Mouse (Mus musculus) small intestine, adult 2 months (tissue): ENCODE results near the gene Eps8l3. TPM values are rescaled to one million over a fixed set of nuclear protein-coding genes. Genes with fewer than 3 reads are reported as not detected.

Experiments
- H3K27ac ChIP-seq: fragments of 200-500 bp; 2 replicates; pipeline ENCODE4 v1.5.1; 2012; ENCODE audit warnings: low read depth, low read length, control low read depth, inconsistent platforms; ENCODE audit not compliant: insufficient read depth
- H3K27me3 ChIP-seq: fragments of 200-500 bp; 2 replicates; pipeline ENCODE4 v1.6.1; 2012; ENCODE audit warnings: mild to moderate bottlenecking, moderate library complexity, low read length, inconsistent platforms; ENCODE audit not compliant: control insufficient read depth, insufficient read depth
- H3K36me3 ChIP-seq: fragments of 200-500 bp; 2 replicates; pipeline ENCODE4 v1.6.1; 2012; ENCODE audit warnings: mild to moderate bottlenecking, low read length, control low read depth, inconsistent platforms; ENCODE audit not compliant: control insufficient read depth, insufficient read depth
- H3K4me1 ChIP-seq: fragments of 200-500 bp; 2 replicates; pipeline ENCODE4 v1.6.1; 2012; ENCODE audit warnings: low read length, inconsistent platforms, mixed read lengths; ENCODE audit not compliant: control insufficient read depth, insufficient read depth, insufficient read length
- H3K4me3 ChIP-seq: fragments of 200-500 bp; 2 replicates; pipeline ENCODE4 v1.5.1; 2012; ENCODE audit warnings: low read depth, mild to moderate bottlenecking, control low read depth, inconsistent platforms, low read length, moderate library complexity
- CTCF ChIP-seq: fragments of 200-500 bp; IDR thresholded peaks from 2 replicates; pipeline ENCODE4 v1.5.1; 2012; ENCODE audit warnings: low read depth, mild to moderate bottlenecking, control low read depth, inconsistent platforms, low read length, moderate library complexity, mixed read lengths; ENCODE audit not compliant: insufficient replicate concordance, insufficient read length; ENCODE audit errors: extremely low read depth
- POLR2A ChIP-seq: fragments of 200-500 bp; IDR thresholded peaks from 2 replicates; pipeline ENCODE4 v1.6.1; 2012; ENCODE audit warnings: low read depth, mild to moderate bottlenecking, control low read depth, inconsistent platforms, low read length, moderate library complexity
- WGBS: fragments of 180-500 bp; shearing (Covaris S2); methylation state at CpG from one replicate; pipeline ENCODE4 v1.1.7; 2018; 5-methylcytosine and 5-hydroxymethylcytosine counted together
- polyA plus RNA-seq: library from polyadenylated mRNA; depleted of rRNA; stranded (reverse); fragments of >200 nt; gene quantifications from 2 replicates; pipeline ENCODE4 v1.2.3, GENCODE M21; 2012

Gene Eps8l3
- polyA plus RNA-seq, 1 experiment, result 351 TPM

DNA sequence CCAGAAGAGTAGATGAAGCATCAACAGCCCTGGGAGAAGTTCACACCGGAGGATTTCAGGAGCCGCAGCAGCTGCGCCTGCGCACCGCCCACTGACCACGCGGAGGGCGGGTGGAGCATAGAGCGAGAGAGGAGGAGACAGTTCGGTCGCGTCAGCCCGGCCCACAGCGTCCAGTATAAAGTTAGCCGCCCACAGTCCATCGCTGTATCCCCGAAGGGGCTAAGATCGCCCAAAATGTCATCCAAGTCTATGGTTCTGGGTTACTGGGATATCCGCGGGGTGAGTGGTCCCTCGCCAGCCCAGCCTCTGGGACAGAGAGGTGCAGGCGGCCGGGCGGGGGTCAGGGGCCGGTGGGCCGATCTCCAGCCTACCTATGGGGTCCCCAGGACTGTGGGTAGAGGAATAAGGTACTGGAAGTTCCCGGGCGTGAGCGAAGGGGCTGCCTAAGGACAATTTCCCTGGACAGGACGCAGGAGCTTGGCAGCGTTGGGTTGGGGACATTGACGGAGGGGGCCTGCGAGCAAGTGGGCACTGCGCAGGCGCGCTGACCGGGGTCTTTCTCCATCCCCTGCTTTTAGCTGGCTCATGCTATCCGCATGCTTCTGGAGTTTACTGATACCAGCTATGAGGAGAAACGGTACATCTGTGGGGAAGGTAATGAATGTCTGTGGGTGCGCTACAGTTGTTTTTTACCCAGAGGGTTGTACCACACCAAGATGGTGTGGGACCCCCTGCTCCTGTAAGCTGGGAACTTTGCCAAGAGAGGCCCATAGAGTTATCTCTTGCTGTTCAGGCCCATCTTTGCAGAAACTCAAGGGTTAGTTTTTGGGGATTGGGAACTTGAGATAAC, 18.9 kb downstream of the Eps8l3 start, which contains the start of gene Gstm5:
Gstm5 (plus strand) TSS at position 102 of the 850 bp plus-strand sequence.
- Histone ChIP-seq H3K4me1 (peaks cover 5% of the 10 kb centered on the region), H3K36me3 (peaks cover 27% of the 10 kb centered on the region), H3K4me3 (peak within 1 kb of the TSS; percentile 65), H3K27me3 (no peaks in the 10 kb centered on the region), H3K27ac (peak within 1 kb of the TSS; percentile 34; the same call in 1 of the 2 replicates)
- TF ChIP-seq CTCF (no peak), POLR2A (peak; percentile 60; the same call in 1 of the 2 replicates)
- 8% methylated on average over 40 of the region's 40 CpGs for WGBS

DNA sequence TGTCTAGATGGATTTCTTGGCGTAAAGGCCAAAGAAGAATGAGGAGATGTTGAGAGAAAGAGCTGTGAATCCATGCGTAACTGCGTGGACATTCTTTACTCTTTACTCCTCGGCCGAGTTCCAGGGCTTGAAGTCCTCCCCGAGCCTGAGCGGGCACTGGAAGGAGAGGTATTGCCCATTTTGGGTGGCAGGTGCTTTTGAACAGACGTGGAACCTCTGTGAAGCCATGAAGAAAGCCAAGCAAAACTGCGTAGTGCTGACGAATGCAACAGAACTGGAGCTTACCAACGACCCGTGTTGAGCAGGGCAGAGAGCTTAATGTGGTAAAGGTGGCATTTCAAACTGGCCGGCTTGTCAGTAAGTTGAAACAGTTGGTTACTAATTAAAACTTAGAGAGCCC, 21.7 kb downstream of the Eps8l3 start:
- no peak overlapping the region for H3K27ac ChIP-seq
- H3K4me1 ChIP-seq, result peaks cover 7% of the 10 kb centered on the region
- H3K4me3 ChIP-seq, result no peak overlapping the region
- no peaks in the 10 kb centered on the region for H3K27me3 ChIP-seq
- WGBS, result 95% methylated on average over 13 of the region's 13 CpGs
- H3K36me3 ChIP-seq, result no peaks in the 10 kb centered on the region
- TF ChIP-seq POLR2A (no peak), CTCF (no peak)

DNA sequence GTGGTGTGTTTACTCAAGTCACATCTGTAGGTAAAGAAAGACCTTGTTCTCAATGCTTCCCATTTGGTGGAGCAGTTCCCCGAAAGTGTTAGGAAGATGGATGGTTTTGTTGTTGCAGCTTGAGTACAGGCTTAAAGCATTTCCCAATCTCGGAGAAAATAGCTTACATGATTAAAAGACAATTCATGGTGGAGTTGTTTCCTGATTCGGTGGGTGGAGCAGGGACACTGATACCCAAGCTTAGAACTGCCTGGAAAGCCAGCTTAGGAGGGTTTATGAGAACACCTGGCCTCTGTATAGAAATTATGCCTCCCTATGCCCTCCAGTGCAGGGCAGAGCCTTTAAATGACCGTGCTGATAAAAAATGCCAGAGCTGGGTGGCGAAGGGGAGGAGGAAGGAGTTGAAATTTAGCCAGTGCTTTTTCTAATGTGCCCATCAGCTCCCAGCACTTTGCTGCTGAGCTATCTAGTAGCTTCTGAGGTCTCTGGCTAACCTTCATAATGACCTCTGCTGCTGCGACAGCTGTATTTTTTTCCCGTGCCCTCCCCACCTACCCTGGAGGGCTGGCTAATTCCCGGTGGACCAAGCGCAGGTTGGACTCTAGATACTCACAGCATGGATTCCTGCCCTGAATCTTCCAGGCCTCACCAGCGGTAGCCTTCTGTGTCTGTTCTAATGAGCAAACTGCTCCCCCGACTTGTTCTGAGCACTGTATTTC, 24.1 kb downstream of the Eps8l3 start:
- WGBS, result 22% methylated on average over 11 of the region's 11 CpGs
- H3K4me1 ChIP-seq, result peaks cover 7% of the 10 kb centered on the region
- H3K27me3 ChIP-seq, result no peaks in the 10 kb centered on the region
- peak overlapping the region; percentile 25 for H3K27ac ChIP-seq
- H3K4me3 ChIP-seq, result no peak overlapping the region
- TF ChIP-seq CTCF (no peak), POLR2A (no peak)
- no peaks in the 10 kb centered on the region for H3K36me3 ChIP-seq

DNA sequence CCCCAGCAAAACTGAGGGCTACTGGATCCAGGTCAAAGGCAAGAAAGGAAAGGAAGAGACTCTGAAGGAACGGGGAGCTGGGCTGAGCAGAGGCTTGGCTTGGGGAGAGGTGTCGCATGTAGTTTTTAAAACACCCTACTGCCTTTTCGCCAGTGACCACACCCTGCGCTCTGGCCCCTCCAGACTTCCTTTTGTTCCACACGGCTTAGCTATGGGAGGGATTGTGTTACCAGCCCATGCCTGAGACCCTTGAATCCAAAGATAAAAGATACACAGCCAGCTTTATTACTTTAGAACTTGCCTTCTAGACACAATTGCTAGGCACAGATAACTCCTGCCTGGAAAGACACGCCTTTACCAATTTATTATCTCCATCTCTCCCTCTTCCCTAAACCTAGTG, 28.9 kb downstream of the Eps8l3 start:
- H3K27ac ChIP-seq, result no peak overlapping the region
- WGBS, result 66% methylated on average over 6 of the region's 6 CpGs
- TF ChIP-seq CTCF (no peak), POLR2A (no peak)
- H3K36me3 ChIP-seq, result no peaks in the 10 kb centered on the region; the same call in 1 of the 2 replicates
- no peaks in the 10 kb centered on the region for H3K27me3 ChIP-seq
- H3K4me3 ChIP-seq, result no peak overlapping the region
- H3K4me1 ChIP-seq, result peaks cover 17% of the 10 kb centered on the region

DNA sequence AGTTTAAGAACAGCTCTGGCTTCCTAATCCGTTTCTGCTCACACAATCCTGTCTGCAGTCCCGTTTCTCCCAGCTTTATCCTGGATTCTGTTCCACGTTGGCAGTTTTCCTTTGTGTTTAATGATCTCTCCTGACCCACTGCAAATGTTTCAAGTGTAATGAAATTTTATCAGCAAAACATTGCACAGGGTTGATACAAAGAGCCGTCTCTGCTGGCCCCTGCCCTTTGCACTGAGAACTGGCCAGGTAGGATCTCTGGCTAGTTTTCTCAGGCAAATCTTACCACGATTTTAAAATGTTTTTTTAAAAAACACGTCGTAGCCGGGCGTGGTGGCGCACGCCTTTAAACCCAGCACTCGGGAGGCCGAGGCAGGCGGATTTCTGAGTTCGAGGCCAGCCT, 39.6 kb downstream of the Eps8l3 start:
- TF ChIP-seq CTCF (no peak), POLR2A (no peak)
- Histone ChIP-seq H3K27ac (no peak overlapping the region), H3K4me3 (no peak overlapping the region), H3K4me1 (peaks cover 17% of the 10 kb centered on the region), H3K36me3 (no peaks in the 10 kb centered on the region), H3K27me3 (no peaks in the 10 kb centered on the region)
- WGBS, result 51% methylated on average over 15 of the region's 15 CpGs

DNA sequence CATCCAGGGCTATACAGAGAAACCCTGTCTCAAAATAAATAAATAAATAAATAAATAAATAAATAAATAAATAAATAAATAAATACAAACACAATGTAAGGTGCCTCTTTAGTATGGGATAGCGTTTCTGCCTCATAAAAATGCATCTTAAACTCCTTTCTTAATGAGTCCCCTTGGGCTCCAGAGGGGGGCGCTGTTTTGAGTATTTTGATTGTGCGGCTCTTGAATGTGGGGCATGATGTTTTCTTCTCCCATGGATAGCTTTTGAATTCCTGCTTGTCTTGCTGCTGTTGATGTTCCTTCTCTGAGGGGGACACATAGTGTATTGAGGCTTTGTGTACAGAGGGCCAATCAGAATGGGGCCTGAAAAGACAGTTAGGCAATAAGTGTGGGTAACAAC, 40.1 kb downstream of the Eps8l3 start:
- no peak overlapping the region for H3K27ac ChIP-seq
- H3K4me3 ChIP-seq, result no peak overlapping the region
- no peaks in the 10 kb centered on the region for H3K27me3 ChIP-seq
- WGBS, result 79% methylated on average over 3 of the region's 3 CpGs
- H3K4me1 ChIP-seq, result peaks cover 14% of the 10 kb centered on the region; the same call in 1 of the 2 replicates
- H3K36me3 ChIP-seq, result no peaks in the 10 kb centered on the region
- no peak for TF ChIP-seq CTCF
